Mouse (Mus musculus) kidney, postnatal 14 days (tissue): ENCODE measurements around the gene Il20rb.

Experiments
- DNase-seq: peaks from one replicate; pipeline ENCODE4 v3.0.0; 2022; ENCODE audit warnings: mixed read lengths

Il20rb gene

GRCm38 (mm10) chr9:100416756-100417155 is 69.8 kb downstream of the Il20rb start:
- DNase-seq = no peak

- DNase-seq = no peak
Observed at GRCm38 (mm10) chr9:100416299-100416698, 70.3 kb downstream of the Il20rb start.

GRCm38 (mm10) chr9:100415328-100415979 is 71.1 kb downstream of the Il20rb start:
- DNase-seq = peak; percentile 54
